Mouse (Mus musculus) liver, embryonic 14.5 days (tissue): Measurements from ENCODE around the gene Tent4b.

ENCODE experiments used
- CTCF ChIP-seq: IDR thresholded peaks from 2 replicates; pipeline ENCODE4 v1.5.1; 2016; ENCODE audit warnings: antibody characterized with exemption, low read depth, control low read depth
- EP300 ChIP-seq: IDR thresholded peaks from 2 replicates; pipeline ENCODE4 v1.6.1; 2016; ENCODE audit warnings: antibody characterized with exemption, low read depth

- no peak for TF ChIP-seq CTCF
- TF ChIP-seq EP300 = peak; percentile 48; the same call in 1 of the 2 replicates
Measured at GRCm38 (mm10) chr8:88299907-88300603, 101.0 kb downstream of the Tent4b start.
